Mouse (Mus musculus): ENCODE measurements around the gene Gm42674. TPM values are rescaled to one million over a fixed set of nuclear protein-coding genes. Genes with fewer than 3 reads are reported as not detected.

Gene Gm42674
- polyA plus RNA-seq, 1 experiment from 2014 or later, result not detected

- ATAC-seq (ENCODE audit: low FRiP score), result peak; percentile 84
- Histone ChIP-seq H3K4me1 (ENCODE audit: control insufficient read depth, insufficient read depth, low read length) (peaks cover 4% of the 10 kb centered on the region; the same call in 1 of the 2 replicates), H3K27me3 (ENCODE audit: control insufficient read depth, insufficient read depth, low read length) (0 out of 2 replicates have a peak, but pooled peaks cover 2% of the 10 kb centered on the region), H3K36me3 (ENCODE audit: control insufficient read depth, insufficient read depth, low read length) (no peaks in the 10 kb centered on the region), H3K9me3 (ENCODE audit: control insufficient read depth, low read length) (no peaks in the 10 kb centered on the region), H3K4me2 (peak within 1 kb of the TSS; percentile 68), H3K27ac (ENCODE audit: low read depth, low read length) (no peak within 1 kb of the TSS), H3K9ac (ENCODE audit: low read length) (peak within 1 kb of the TSS; percentile 56), H3K4me3 (ENCODE audit: low read depth, low read length) (peak within 1 kb of the TSS; percentile 20)
- under 1% methylated on average over 23 of the region's 23 CpGs for WGBS
- peak; percentile 92 for DNase-seq (ENCODE audit: low spot score, missing footprints)
These were observed 11.1 kb downstream of the Gm42674 start, which contains the start of gene S100a6 for GRCm38 (mm10) chr3:90612728-90613291. S100a6 (plus strand) TSS chr3:90612882.

GRCm38 (mm10) chr3:90613461-90614147, 11.9 kb downstream of the Gm42674 start:
- peak; percentile 81 for DNase-seq (ENCODE audit: low spot score, missing footprints)
- no peak for ATAC-seq (ENCODE audit: low FRiP score)
- Histone ChIP-seq H3K27me3 (ENCODE audit: control insufficient read depth, insufficient read depth, low read length) (0 out of 2 replicates have a peak, but pooled peaks cover 2% of the 10 kb centered on the region), H3K4me3 (ENCODE audit: low read depth, low read length) (no peak overlapping the region), H3K9me3 (ENCODE audit: control insufficient read depth, low read length) (no peaks in the 10 kb centered on the region), H3K4me2 (peak overlapping the region; percentile 68), H3K36me3 (ENCODE audit: control insufficient read depth, insufficient read depth, low read length) (no peaks in the 10 kb centered on the region), H3K4me1 (ENCODE audit: control insufficient read depth, insufficient read depth, low read length) (peaks cover 4% of the 10 kb centered on the region; the same call in 1 of the 2 replicates), H3K9ac (ENCODE audit: low read length) (no peak overlapping the region), H3K27ac (ENCODE audit: low read depth, low read length) (no peak overlapping the region)
- WGBS, result 72% methylated on average over 7 of the region's 7 CpGs

GRCm38 (mm10) chr3:90614148-90614530, 12.4 kb downstream of the Gm42674 start:
- H3K9ac ChIP-seq (ENCODE audit: low read length), result no peak overlapping the region

DNA sequence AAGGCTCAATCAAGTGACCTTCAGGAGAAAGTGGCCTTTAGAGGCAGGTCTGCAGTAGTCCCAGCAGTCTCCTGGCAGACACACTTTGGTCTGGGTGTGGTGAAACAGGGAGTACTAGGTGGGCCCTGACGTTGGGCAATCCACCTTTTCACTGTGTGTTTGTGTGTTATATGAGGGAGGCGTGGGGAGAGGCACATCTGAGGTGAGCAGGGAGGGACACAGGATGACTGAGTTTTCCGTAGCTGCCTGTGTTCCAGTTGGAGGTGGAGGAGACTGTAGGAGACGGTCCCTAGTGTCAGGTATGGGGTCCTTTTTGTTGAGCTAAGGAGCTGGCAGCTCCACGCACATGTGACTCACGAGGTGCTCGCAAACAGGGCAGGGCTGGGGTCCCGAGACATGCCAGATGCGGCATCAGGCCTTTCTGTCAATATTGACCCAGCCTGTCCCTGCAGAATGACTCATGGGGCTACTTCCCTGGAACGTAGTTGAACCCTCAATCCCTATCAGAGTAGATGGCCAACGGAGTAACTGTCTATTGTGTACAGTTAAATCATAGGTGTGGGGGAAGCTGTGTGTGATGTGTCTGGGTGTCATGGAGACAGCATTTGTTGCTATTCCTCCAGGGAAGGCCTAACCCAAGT, 13.0 kb downstream of the Gm42674 start:
- Histone ChIP-seq H3K36me3 (ENCODE audit: control insufficient read depth, insufficient read depth, low read length) (no peaks in the 10 kb centered on the region), H3K9me3 (ENCODE audit: control insufficient read depth, low read length) (no peaks in the 10 kb centered on the region), H3K27ac (ENCODE audit: low read depth, low read length) (no peak overlapping the region), H3K4me3 (ENCODE audit: low read depth, low read length) (no peak overlapping the region), H3K9ac (ENCODE audit: low read length) (no peak overlapping the region), H3K4me2 (no peak overlapping the region), H3K4me1 (ENCODE audit: control insufficient read depth, insufficient read depth, low read length) (peaks cover 4% of the 10 kb centered on the region; the same call in 1 of the 2 replicates), H3K27me3 (ENCODE audit: control insufficient read depth, insufficient read depth, low read length) (0 out of 2 replicates have a peak, but pooled peaks cover 2% of the 10 kb centered on the region)
- ATAC-seq (ENCODE audit: low FRiP score), result no peak
- peak; percentile 70 for DNase-seq (ENCODE audit: low spot score, missing footprints)
- WGBS, result 85% methylated on average over 11 of the region's 11 CpGs

More at GRCm38 (mm10) chr3:90614148-90614530, 12.4 kb downstream of the Gm42674 start:
- no peaks in the 10 kb centered on the region for H3K9me3 ChIP-seq (ENCODE audit: control insufficient read depth, low read length)
- no peak overlapping the region for H3K27ac ChIP-seq (ENCODE audit: low read depth, low read length)
- H3K4me1 ChIP-seq (ENCODE audit: control insufficient read depth, insufficient read depth, low read length), result peaks cover 4% of the 10 kb centered on the region; the same call in 1 of the 2 replicates
- DNase-seq (ENCODE audit: low spot score, missing footprints) (peak; percentile 65), ATAC-seq (ENCODE audit: low FRiP score) (no peak)
- WGBS, result 88% methylated on average over 6 of the region's 6 CpGs
- H3K4me3 ChIP-seq (ENCODE audit: low read depth, low read length), result no peak overlapping the region
- H3K27me3 ChIP-seq (ENCODE audit: control insufficient read depth, insufficient read depth, low read length), result 0 out of 2 replicates have a peak, but pooled peaks cover 2% of the 10 kb centered on the region
- no peak overlapping the region for H3K4me2 ChIP-seq
- H3K36me3 ChIP-seq (ENCODE audit: control insufficient read depth, insufficient read depth, low read length), result no peaks in the 10 kb centered on the region

- DNase-seq (ENCODE audit: low spot score, missing footprints) (peak; percentile 86), ATAC-seq (ENCODE audit: low FRiP score) (peak; percentile 28; the same call in 1 of the 2 replicates)
- Histone ChIP-seq H3K9me3 (ENCODE audit: control insufficient read depth, low read length) (no peaks in the 10 kb centered on the region), H3K27ac (ENCODE audit: low read depth, low read length) (no peak overlapping the region), H3K27me3 (ENCODE audit: control insufficient read depth, insufficient read depth, low read length) (0 out of 2 replicates have a peak, but pooled peaks cover 2% of the 10 kb centered on the region), H3K9ac (ENCODE audit: low read length) (no peak overlapping the region), H3K4me2 (no peak overlapping the region), H3K36me3 (ENCODE audit: control insufficient read depth, insufficient read depth, low read length) (no peaks in the 10 kb centered on the region), H3K4me1 (ENCODE audit: control insufficient read depth, insufficient read depth, low read length) (peaks cover 4% of the 10 kb centered on the region; the same call in 1 of the 2 replicates), H3K4me3 (ENCODE audit: low read depth, low read length) (no peak overlapping the region)
- WGBS, result 12% methylated on average over 7 of the region's 7 CpGs
These were observed 13.7 kb downstream of the Gm42674 start for GRCm38 (mm10) chr3:90615415-90615814.

DNA sequence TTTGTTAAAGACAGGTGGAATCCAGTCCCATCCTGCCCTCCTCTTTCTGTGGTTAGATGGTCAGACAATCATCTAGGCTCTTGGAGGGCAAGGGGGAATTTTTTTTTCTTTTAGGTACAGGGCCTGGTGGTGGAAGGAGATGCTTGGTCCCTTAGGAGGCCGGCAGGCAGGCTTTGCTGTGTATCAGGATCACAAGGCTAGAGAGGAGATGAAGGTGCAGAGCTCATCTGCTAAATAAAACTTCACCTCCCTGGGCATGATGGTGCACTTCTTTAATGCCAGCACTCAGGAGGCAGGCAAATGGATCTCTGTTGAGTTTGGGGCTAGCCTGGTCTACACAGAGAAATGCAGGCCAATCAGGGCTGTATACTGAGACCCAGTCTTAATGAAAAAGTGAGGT, 14.2 kb downstream of the Gm42674 start:
- no peak overlapping the region for H3K4me2 ChIP-seq
- no peaks in the 10 kb centered on the region for H3K36me3 ChIP-seq (ENCODE audit: control insufficient read depth, insufficient read depth, low read length)
- H3K27me3 ChIP-seq (ENCODE audit: control insufficient read depth, insufficient read depth, low read length), result 0 out of 2 replicates have a peak, but pooled peaks cover 2% of the 10 kb centered on the region
- no peak overlapping the region for H3K4me3 ChIP-seq (ENCODE audit: low read depth, low read length)
- no peaks in the 10 kb centered on the region for H3K9me3 ChIP-seq (ENCODE audit: control insufficient read depth, low read length)
- H3K27ac ChIP-seq (ENCODE audit: low read depth, low read length), result no peak overlapping the region
- WGBS, result 81% methylated on average over 1 of the region's 1 CpGs
- ATAC-seq (ENCODE audit: low FRiP score), result no peak
- H3K4me1 ChIP-seq (ENCODE audit: control insufficient read depth, insufficient read depth, low read length), result peaks cover 4% of the 10 kb centered on the region; the same call in 1 of the 2 replicates
- H3K9ac ChIP-seq (ENCODE audit: low read length), result no peak overlapping the region
- no peak for DNase-seq (ENCODE audit: low spot score, missing footprints)

DNA sequence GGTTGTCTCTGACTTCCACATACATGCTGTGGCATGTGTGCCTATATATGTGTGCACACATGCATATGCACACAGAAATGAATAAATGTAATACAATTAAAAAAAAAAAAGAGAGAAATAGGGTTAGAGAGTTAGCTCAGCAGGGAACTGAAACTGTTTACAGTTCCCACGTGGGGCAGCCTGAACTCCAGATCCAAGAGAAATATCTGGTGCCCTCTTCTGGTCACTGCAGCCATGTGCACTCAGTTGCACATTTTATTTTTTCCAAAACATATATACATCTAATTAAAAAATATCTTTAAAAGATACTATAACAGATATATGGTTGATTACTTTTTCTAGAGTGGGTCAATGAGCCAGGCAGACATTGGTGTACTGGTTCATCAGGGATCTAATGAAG, 15.9 kb downstream of the Gm42674 start:
- ATAC-seq (ENCODE audit: low FRiP score), result no peak
- WGBS, result 14% methylated on average over 1 of the region's 1 CpGs
- H3K9me3 ChIP-seq (ENCODE audit: control insufficient read depth, low read length), result no peaks in the 10 kb centered on the region
- no peak overlapping the region for H3K4me2 ChIP-seq
- H3K36me3 ChIP-seq (ENCODE audit: control insufficient read depth, insufficient read depth, low read length), result no peaks in the 10 kb centered on the region
- H3K4me1 ChIP-seq (ENCODE audit: control insufficient read depth, insufficient read depth, low read length), result peaks cover 4% of the 10 kb centered on the region; the same call in 1 of the 2 replicates
- no peak for DNase-seq (ENCODE audit: low spot score, missing footprints)
- no peak overlapping the region for H3K9ac ChIP-seq (ENCODE audit: low read length)
- H3K27me3 ChIP-seq (ENCODE audit: control insufficient read depth, insufficient read depth, low read length), result 0 out of 2 replicates have a peak, but pooled peaks cover 2% of the 10 kb centered on the region
- H3K27ac ChIP-seq (ENCODE audit: low read depth, low read length), result no peak overlapping the region
- no peak overlapping the region for H3K4me3 ChIP-seq (ENCODE audit: low read depth, low read length)

DNA sequence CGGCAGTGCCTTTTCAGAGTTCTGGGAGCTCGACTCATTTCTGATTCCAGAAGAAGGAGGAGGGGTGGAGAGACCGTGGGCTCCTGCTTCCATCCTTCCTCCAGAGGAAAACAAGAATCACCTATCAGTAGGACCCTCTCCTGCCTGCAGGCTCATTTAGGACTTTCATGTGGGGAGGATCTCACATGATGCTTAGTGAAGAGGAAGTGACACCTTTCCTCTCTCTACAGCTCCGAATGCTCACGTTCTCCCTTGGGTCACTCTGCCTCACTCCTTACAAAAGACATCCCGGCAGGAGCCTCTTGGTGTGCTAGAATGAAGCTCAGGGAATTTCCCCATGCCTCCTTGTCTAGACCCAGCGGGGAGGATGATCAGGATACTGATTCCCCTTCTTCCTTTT, 19.8 kb downstream of the Gm42674 start:
- Histone ChIP-seq H3K27me3 (ENCODE audit: control insufficient read depth, insufficient read depth, low read length) (no peaks in the 10 kb centered on the region), H3K4me2 (no peak overlapping the region), H3K36me3 (ENCODE audit: control insufficient read depth, insufficient read depth, low read length) (no peaks in the 10 kb centered on the region), H3K27ac (ENCODE audit: low read depth, low read length) (no peak overlapping the region), H3K9ac (ENCODE audit: low read length) (no peak overlapping the region), H3K4me3 (ENCODE audit: low read depth, low read length) (no peak overlapping the region), H3K9me3 (ENCODE audit: control insufficient read depth, low read length) (no peaks in the 10 kb centered on the region), H3K4me1 (ENCODE audit: control insufficient read depth, insufficient read depth, low read length) (peaks cover 12% of the 10 kb centered on the region; the same call in 1 of the 2 replicates)
- WGBS, result 54% methylated on average over 7 of the region's 7 CpGs
- DNase-seq (ENCODE audit: low spot score, missing footprints), result no peak
- ATAC-seq (ENCODE audit: low FRiP score), result no peak

Measured in midbrain, embryonic 11.5 days (tissue).